Mouse (Mus musculus) mammary gland, adult 2 months (tissue): ENCODE measurements around the gene Arhgef16. TPM values are rescaled to one million over a fixed set of nuclear protein-coding genes. Genes with fewer than 3 reads are reported as not detected.

Experiments
- polyA plus RNA-seq: library from polyadenylated mRNA; depleted of rRNA; stranded (reverse); fragments of >200 nt; gene quantifications from 2 replicates; pipeline ENCODE4 v1.2.3, GENCODE M21; 2012; ENCODE audit warnings: low replicate concordance; rRNA removed

The Arhgef16 gene
- 9.7 and 10.4 TPM in 2 replicates for polyA plus RNA-seq

GRCm38 (mm10) chr4:154301466-154301881 is at the start of gene Arhgef16:
TSS of gene Arhgef16 (minus strand) at chr4:154301676.

DNA sequence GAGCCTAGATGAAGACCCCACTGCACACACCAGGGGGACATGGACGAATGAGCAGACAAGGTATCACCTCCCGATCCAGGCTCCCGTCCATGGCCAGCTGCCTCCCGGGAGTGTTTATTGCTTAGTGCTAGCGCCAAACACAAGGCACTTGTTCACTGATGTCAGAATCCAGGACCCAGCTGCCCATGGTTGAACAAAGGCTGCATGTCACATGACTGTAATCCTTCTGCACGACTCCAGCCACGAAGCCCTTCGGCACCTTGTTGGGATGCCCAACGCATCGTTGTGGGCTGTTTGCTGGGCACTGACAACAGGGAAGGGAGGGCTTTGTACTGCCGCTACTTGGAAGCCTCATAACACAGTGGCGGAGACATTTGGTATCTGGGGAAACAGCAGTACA is 34.3 kb upstream of the Arhgef16 start, which contains the start of gene B230104I21Rik:
Gene B230104I21Rik, plus strand, starts transcription at position 367 of the 400 bp plus-strand sequence.

Other genes starting within 250 kb of the Arhgef16 start
- gene Trp73, start 161.5 kb downstream of the Arhgef16 start, polyA plus RNA-seq, result 0.60 and 0.76 TPM in 2 replicates
- gene Wrap73, start 159.3 kb downstream of the Arhgef16 start, polyA plus RNA-seq, result 22.3 and 26.0 TPM in 2 replicates
- 199 and 220 TPM in 2 replicates for gene Tprgl, start 141.0 kb downstream of the Arhgef16 start, polyA plus RNA-seq
- 4.8 and 6.1 TPM in 2 replicates for gene Megf6, start 130.9 kb downstream of the Arhgef16 start, polyA plus RNA-seq
- gene B230104I21Rik, start 34.5 kb upstream of the Arhgef16 start, polyA plus RNA-seq, result not detected in 2 replicates